Mouse (Mus musculus) adrenal gland, adult 2 months (tissue): ENCODE measurements around the gene Mavs. TPM values are rescaled to one million over a fixed set of nuclear protein-coding genes. Genes with fewer than 3 reads are reported as not detected.
A peak's percentile ranks its signal among the peaks of the same experiment; 100 is the strongest.

Experiments used
- DNase-seq: peaks from one replicate; pipeline ENCODE4 v3.0.0; 2021
- long read RNA-seq: library from polyadenylated mRNA; stranded (forward); transcript quantifications from one replicate; pipeline ENCODE4 v2.0.0, GENCODE M21; 2021
- polyA plus RNA-seq: library from polyadenylated mRNA; depleted of rRNA; stranded (reverse); fragments of >200 nt; gene quantifications from 2 replicates; pipeline ENCODE4 v1.2.3, GENCODE M21; 2012; rRNA removed
- total RNA-seq, 2 experiments: library from RNA; stranded (reverse); gene quantifications; 2 replicates each; pipeline ENCODE4 v1.2.3; 2021

Gene Mavs
- total RNA-seq (10 to 100 TPM; 46.2 to 48.8 TPM), polyA plus RNA-seq (81.8 and 89.7 TPM in 2 replicates)
- long read RNA-seq, transcript Mavs-201 (7 exons, 2,867 nt), result major isoform, 28 of 49 reads
- long read RNA-seq, transcript Mavs-202 (7 exons, 3,057 nt), result minor isoform, 11 of 49 reads
- long read RNA-seq, partial matches to known transcripts, result 7 of 49 reads
- long read RNA-seq, other reads (novel, unspliced or antisense), result 3 of 49 reads

DNA sequence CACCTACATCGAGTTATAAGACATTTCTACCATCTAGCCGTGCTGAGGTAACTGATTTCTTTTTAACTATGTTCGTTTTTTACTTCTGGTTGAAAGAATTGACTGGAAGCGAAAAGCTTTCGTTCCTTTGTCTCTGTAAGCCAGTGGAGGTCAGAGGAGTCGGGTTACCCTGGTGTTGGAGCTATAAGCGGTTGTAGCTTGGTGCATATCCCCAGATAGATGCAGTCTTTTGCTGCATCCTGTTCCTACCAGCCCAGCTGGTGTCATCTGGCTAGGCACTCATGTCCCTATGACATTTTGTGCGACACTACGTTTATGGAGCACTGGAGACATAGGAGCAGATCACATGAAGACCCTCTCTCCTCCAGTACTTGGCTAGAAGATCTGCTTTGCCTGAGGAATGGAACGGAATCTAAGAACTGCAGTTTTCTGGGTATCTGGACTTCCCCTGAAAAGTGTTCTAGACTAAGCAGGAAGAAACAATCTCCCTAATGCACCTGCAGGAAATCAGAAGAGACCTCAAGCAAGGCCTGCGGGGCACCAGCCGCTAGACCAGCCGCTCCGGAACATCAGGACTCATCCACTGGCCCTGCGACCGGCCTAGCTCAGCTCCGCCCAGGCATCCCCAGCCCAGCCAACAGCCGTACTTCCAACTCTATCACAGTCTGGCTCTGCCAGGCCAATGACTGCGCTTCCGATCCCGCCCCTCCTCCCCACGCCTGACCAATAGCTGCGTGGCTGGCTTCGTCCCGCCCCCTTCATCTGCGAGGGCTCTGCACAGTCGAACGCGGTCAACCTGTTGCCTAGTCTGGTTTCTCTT lies at the start of gene Mavs:
Gene Mavs (plus strand): TSS at position 757 of the 820 bp plus-strand sequence.
- DNase-seq, result peak; percentile 98

- no peak for DNase-seq
Observed at GRCm38 (mm10) chr2:131186343-131186742, 47.5 kb upstream of the Mavs start.

GRCm38 (mm10) chr2:131186771-131187601 lies 46.9 kb upstream of the Mavs start, which contains the start of the genes Cdc25b and Spef1:
Gene Cdc25b (plus strand): TSS chr2:131186949.
Gene Spef1 (minus strand): TSS chr2:131187282.
- peak; percentile 91 for DNase-seq

DNA sequence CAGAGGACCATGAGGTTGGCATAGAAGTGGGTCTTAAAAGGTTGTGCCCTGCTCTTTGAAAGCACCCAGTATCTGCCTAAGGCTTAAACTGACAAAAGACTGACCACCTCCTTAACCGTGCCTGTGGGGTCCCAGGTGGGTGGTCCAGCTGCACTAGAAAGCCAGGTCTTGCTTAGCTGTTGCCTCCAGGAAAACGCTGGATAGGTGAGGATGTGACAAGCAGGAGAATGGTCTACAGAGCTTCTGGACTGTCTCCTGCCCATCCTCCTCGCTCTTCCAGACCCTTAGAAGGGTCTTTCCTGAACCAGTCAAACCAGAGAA lies 46.3 kb upstream of the Mavs start:
- no peak for DNase-seq

- no peak for DNase-seq
Observed at GRCm38 (mm10) chr2:131188311-131188710, 45.6 kb upstream of the Mavs start.

- DNase-seq, result no peak
Observed at GRCm38 (mm10) chr2:131189521-131190309, 44.1 kb upstream of the Mavs start.

- DNase-seq, result no peak
Observed at GRCm38 (mm10) chr2:131190344-131191004, 43.4 kb upstream of the Mavs start.

- DNase-seq, result no peak
Observed at GRCm38 (mm10) chr2:131191005-131191390, 42.9 kb upstream of the Mavs start.

GRCm38 (mm10) chr2:131196606-131197316 lies 37.1 kb upstream of the Mavs start:
- no peak for DNase-seq

DNA sequence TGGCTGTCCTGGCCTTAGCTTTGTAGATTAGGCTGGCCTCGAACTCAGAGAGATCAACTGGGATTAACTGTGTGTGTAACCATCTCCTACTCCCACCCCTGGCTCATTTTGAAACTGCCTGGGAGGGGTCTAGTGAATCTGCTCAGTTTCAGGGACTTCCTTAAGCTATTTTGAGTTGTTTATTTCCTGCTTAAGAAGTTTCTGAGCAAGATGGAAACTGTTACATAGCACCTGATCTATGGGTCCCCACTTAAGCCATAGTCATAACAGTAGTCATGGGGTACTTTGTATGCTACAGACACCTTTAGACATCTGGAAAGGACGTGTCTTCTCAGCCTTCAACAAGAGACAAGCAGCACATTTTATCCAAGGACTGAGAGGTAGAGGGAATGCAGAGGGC lies 33.2 kb upstream of the Mavs start:
- no peak for DNase-seq

DNA sequence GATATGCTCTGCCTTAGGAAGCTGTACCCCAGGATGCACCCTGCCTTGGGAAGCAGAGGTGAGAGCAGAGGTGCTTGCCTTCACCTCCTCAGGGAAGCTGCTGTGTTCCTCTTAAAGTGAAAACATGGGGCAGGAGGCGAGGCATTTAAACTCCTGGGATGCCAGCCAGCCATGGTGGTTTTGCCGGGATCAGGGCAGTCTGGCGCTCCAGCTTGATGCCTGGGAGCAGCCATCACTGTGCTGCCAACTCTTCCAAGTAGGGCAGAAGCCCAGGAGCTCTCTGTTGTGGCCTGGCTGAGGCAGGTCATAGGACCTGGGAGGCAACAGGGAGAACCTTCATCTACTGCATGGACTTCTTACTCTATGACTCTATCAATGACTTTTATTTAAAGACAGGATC lies 32.6 kb upstream of the Mavs start:
- DNase-seq, result no peak

GRCm38 (mm10) chr2:131203816-131204409 lies 29.9 kb upstream of the Mavs start:
- no peak for DNase-seq

DNA sequence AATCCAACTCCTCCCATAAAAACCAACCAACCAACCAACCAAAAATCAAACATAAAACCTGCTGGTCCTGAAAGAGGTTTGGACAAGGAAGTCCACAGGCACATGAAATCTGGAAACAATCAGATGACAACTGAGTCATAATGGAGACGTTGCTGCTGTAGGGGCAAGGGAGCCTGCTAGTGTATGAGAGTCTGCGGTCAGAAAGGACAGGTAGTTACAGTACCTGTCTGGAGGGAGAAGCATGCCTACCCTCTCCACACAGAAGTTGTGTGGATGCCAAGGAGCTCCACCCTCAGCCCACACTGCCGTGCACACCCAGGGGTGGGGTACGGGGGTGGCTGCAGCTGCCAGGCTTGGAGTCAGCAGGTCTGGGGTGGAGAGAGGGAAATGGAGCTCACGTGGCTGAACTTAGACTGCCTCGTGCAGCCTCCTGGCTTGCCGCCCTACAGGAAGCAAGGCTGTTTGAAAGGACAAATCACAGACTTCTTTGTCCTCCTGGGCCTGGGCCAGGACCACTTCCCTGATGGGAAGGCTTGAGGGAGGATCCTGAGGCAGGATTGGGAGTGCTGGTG lies 29.4 kb upstream of the Mavs start:
- peak; percentile 94 for DNase-seq

DNA sequence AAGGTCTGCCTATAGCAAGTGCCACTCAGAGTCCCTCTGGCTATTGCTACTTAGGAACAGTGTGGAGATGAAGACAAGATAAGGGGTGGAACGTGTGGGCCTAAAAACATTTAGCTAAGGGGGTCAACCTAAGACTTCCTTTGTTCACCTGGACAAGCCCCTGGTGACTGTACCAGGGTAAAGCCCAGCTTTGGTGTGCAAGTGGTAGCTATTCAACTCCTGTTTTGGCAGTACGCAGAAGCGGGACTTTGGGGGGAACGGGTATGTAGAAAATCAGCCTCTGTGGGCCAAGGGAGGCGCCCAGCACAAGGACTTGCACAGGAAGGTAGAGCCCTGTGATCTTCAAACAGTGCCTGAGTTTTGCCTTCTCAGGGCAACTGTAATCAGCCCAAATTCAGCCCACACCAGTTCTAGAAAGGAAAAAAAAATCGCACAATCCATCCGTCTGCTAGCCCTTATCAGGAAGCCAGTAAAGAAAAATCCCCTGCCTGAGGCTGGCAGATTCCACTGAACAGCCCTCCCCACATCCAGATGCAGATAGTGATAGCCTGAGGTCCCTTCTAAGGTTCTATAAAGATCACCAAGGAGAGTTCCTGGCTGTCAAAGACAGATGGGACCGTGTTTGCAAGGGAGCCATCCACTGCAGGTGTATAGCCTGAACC lies 28.2 kb upstream of the Mavs start:
- DNase-seq, result no peak

GRCm38 (mm10) chr2:131206778-131207177 lies 27.1 kb upstream of the Mavs start, which contains the start of gene Ap5s1:
Gene Ap5s1 (plus strand): TSS chr2:131207078.
- DNase-seq, result no peak

DNA sequence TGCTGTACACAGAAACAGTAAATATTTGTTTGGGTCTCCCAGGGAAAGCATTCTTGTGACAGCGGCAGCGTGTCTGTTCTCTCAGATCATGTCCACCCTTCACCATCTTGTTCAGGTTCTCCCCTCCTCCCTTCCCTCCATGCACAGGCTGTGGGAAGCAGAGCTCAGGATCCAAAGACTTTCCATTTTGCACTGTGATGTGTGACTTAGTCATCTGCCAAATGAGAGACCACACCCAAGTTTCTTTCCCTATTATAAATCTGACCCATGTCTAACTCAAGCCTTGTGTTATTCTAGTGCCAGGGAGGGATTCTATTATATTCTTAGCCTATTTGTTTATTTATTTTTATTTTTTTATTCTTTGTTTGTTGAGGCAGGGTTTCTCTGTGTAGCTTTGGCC lies 25.5 kb upstream of the Mavs start:
- no peak for DNase-seq

DNA sequence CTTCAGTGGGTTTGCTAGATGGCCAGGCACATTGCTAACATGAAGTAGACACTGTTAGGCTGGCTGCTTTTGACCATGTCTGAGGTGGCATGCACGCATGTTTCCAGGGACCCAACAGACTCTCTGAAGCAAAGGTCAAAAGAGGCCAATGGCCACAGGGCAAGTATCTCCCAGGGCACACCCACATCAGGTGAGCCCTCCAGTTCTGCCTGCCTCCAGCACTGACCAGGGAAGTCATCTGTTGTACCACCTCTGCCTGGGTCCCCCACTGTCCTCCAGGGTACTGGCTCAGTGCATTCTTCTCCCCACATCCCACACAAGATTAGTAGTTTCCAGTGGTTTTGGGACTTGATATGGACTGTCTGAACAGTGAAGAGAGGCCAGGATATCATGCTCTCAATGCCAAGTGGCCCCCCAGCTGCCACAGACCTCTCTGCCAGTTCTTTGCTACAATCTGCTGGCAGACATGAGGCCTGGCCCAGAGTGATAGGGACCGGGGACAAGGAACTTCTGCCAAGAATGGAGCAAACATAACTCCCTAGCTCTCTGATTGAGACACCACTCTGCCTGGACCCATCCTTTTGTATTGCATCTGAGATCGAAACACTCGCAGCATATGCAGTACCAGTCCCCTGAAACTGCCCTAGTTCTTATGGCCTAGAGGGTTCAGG lies 24.6 kb upstream of the Mavs start:
- no peak for DNase-seq

- DNase-seq, result peak; percentile 97
Observed at GRCm38 (mm10) chr2:131209969-131210792, 23.7 kb upstream of the Mavs start.
